Mouse (Mus musculus) left cerebral cortex, adult 2 months (tissue): ENCODE data around the gene Mon1a. TPM values are rescaled to one million over a fixed set of nuclear protein-coding genes. Genes with fewer than 3 reads are reported as not detected.

Source experiments
- DNase-seq, 2 experiments: peaks; one replicate each; pipeline ENCODE4 v3.0.0; 2021 to 2022; ENCODE audit warnings: low spot score in 2 of 2, mixed read lengths in 1 of 2; ENCODE audit errors: extremely low spot score in 1 of 2
- H3K27ac ChIP-seq: fragments of 200-600 bp; 2 replicates; pipeline ENCODE4 v1.8.1; 2022
- H3K4me3 ChIP-seq: fragments of 200-600 bp; 2 replicates; pipeline ENCODE4 v1.8.1; 2022
- CTCF ChIP-seq: fragments of 200-600 bp; IDR thresholded peaks from 2 replicates; pipeline ENCODE4 v1.8.1; 2022; ENCODE audit warnings: antibody characterized with exemption, mild to moderate bottlenecking, moderate library complexity
- intact Hi-C: fragments of 180-260 bp; cut with DNase I; formaldehyde crosslinking; loops from one replicate; pipeline ENCODE4 v1.15.1; 2025
- total RNA-seq, 2 experiments: library from RNA; stranded (reverse); gene quantifications; 2 replicates each; pipeline ENCODE4 v1.2.3; 2021

Gene Mon1a
- total RNA-seq, 2 experiments from 2014 or later, result 24.3 to 26.7 TPM

DNA sequence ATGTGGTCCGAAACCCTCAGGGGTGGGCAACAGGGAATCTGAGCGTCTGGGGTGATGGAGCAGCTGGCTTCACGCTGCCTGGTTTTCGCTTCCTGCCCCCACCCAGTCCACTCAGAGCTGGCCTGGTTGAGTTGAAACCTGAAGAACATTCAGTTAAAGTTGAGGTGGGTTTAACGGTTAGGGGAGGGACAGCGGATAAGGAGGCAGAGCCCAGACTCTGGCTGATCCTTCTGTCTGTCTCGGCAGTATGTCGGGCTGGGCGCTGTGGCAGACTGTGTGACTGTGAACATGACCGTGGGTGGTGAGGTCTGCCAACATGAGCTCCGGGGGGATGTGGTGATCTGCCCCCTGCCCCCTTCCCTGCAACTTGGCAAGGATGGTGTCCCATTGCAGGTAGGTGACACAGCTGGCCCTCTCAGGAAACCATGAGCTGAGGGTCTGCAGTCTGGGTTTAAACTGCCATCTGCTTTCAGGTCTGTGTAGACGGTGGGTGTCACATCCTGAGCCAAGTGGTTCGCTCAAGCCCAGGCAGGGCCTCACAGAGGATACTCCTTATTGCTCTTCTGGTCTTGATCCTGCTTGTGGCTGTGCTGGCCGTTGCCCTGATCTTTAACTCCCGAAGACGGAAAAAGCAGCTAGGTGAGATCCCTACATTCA lies 26.9 kb downstream of the Mon1a start:
- DNase-seq, result no peak
- Histone ChIP-seq H3K4me3 (no peak overlapping the region), H3K27ac (no peak overlapping the region)
- intact Hi-C loops, result no loop called here
- TF ChIP-seq CTCF, result no peak

DNA sequence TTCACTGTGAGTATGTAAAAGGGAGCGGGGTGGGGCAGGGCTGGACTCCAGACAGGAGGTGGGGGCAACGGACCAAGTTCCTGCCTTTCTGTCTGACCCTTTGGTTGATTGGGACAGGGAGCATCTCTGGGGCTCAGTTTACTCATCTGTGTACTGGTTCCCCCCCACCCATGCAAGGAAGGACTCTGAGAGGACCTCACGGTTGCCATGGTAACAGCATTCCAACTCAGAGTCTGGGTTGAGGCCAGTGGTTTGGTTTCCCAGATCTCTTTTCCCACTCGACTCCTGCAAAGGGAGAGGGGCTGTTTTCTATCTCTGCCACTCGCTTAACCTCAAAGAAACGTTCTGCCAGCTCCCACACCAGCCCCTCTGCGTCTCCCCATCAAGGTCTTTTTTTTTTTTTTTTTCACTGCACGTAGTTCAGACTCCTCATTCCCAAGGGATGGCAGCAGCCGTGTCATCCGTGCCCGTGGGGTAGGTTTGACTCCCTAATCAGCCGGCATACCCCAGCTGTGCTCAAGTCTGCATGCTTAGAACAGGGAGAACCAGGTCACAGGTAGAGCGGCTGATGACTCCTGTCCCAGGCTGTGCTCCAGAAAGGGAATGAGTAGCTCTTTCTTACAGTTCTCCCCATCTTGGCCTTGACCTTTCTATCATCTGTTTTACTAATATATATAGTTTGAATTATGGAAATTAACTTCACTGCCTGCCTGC lies 30.1 kb downstream of the Mon1a start:
- DNase-seq, result no peak
- Histone ChIP-seq H3K27ac (no peak overlapping the region), H3K4me3 (no peak overlapping the region)
- intact Hi-C loops, result no loop called here
- TF ChIP-seq CTCF, result no peak

DNA sequence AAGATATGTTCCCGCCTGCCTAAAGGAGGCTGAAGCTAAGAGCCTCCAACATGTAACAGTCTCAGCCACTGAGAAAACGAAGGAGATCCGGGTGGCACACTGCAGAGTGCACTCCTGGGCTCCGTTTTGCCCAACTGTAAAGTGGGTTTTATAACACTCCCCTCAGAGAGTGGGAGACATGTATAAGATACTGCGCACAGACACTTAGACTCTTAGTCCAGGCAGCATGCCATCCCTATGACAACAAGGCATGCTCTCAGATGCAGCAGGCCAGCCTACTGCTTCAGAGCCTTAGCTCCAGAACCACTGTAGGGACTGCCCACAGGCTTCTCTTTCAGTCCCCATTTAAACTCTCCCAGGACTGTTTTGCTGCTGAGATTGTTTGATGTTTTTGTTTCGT lies 30.9 kb downstream of the Mon1a start:
- intact Hi-C loops, result no loop called here
- DNase-seq, result no peak
- Histone ChIP-seq H3K27ac (peak overlapping the region; percentile 47; the same call in 1 of the 2 replicates), H3K4me3 (no peak overlapping the region)
- no peak for TF ChIP-seq CTCF

DNA sequence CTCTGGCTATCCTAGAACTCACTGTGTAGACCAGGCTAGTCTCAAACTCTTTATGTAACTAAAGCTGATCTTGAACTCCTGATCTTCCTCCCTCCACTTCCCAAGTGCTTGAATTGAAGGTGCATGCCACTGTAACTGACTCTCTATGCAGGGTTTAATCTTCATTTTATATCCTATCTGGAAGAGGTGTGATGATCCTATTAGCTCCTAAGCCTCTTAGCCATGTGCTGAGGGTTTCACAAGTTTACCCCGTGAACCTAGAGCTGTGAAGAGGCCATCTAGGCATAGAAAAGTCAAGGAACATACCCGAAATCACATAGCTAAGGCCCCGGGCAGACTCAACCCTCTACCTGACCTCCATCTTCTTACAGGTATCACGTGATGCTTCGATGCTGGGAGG lies 31.5 kb downstream of the Mon1a start:
- Histone ChIP-seq H3K4me3 (no peak overlapping the region), H3K27ac (peak overlapping the region; percentile 40; the same call in 1 of the 2 replicates)
- TF ChIP-seq CTCF, result no peak
- DNase-seq, result no peak
- intact Hi-C loops, result no loop called here

DNA sequence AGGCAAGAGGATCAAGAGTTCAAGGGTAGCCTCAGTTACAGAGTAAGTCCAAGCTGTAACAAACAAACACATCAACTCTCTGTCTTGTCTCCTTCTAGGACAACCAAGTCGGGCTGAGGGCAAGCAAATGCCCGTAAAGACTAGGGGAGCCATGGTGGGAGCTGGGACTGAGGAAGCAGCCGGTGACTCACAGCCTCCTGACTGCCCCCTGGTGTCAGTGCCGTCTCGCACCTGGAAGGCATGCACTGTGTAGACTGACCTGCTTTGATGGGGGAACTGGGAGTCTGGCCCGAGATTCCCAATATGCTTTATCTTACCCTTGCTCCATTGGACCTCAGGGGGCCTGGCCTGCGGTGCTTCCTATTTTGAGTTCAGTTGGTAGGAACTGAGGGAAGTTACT lies 35.1 kb downstream of the Mon1a start:
- H3K27ac ChIP-seq, result no peak overlapping the region
- DNase-seq, result no peak
- no peak overlapping the region for H3K4me3 ChIP-seq
- intact Hi-C loops, result no loop called here
- peak; percentile 38 for TF ChIP-seq CTCF

DNA sequence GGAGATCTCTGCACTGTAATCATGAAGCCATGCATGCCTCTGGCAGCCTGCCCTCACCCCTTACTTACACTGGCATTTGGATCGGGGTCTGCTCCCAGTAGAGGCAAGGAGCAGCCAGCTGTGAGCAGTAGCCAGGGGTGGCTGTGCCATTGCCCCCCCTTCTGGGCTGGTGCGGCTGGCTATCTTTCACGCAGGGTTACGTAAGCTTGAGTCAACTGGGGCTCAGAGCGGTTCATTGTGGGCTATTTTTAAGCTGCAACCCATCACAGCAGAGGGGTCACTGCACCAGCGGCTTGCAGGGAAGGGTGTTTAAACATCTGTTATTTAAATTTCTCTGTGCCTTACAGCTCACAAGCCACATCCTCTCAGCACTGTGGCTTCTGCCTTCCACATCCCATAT lies 36.0 kb downstream of the Mon1a start:
- H3K4me3 ChIP-seq, result no peak overlapping the region
- intact Hi-C loops, result no loop called here
- no peak overlapping the region; the same call in 1 of the 2 replicates for H3K27ac ChIP-seq
- DNase-seq, result no peak
- no peak for TF ChIP-seq CTCF

DNA sequence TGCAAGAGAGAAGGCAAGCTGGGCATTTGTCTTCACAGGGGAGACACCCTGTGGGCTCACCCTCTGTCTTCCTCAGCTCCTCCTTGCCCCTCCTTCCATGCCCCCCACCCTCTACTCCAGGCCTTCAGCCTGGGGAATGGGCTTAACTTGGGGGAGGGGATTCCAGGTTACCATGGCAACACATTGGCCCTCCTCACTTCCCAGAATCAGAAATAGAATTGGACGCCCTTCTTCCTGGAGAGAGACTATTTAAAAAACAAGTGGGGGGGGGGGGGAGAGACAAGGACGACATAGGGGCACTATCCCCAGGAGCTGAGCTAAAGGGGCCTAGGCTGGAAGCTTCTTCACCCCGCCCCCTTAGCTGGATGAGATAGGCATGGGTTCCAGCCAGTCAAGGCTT lies 37.3 kb downstream of the Mon1a start:
- Histone ChIP-seq H3K4me3 (no peak overlapping the region), H3K27ac (no peak overlapping the region)
- DNase-seq, result no peak
- intact Hi-C loops, result no loop called here
- TF ChIP-seq CTCF, result no peak

DNA sequence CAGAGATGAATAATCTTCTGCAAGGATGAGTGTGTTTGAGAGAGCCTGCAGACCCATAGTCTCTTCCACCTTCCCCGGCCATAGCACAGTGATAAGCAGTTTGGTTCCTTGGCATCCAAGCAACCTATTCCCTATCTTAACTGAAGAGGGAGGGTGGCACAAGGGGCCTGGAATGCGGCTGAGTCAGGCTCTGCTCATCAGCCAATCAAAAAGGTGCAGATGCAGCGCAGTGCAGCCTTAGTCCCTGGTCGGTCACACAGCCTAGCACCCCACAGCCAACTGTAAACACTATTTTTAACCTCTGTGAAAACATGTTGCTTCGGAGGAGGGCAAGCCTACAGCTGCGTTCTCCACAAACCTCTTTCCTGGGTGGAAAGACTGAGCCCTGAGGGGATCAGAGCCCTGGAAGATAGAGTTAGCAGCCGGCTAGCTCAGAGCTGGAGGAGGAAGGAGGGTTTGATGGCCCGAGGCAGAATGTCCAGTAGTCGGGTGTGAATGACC lies 39.0 kb downstream of the Mon1a start:
- DNase-seq, result no peak
- intact Hi-C loops, result no loop called here
- Histone ChIP-seq H3K27ac (no peak overlapping the region; the same call in 1 of the 2 replicates), H3K4me3 (no peak overlapping the region)
- TF ChIP-seq CTCF, result no peak; the same call in 1 of the 2 replicates

DNA sequence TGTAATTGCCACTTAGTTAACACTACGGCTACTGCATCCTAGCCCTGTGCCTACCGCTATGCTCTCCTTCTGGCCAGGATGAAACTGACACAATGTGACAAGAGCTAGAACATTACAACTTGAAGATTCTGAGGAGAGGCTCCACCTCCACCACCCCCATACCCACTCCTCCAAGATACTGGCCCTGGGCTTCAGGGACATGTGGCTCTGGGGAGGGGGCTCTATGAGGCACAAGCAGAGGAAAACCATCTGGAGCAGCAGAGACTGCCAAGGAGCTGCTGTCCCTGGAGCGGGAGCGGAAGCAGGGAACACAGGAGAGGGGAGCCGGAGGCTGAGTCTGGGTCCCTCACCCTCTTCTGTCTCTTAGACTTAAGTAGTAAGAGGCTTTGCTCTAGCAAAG lies 39.8 kb downstream of the Mon1a start:
- no peak overlapping the region for H3K4me3 ChIP-seq
- no peak for DNase-seq
- TF ChIP-seq CTCF, result no peak
- H3K27ac ChIP-seq, result no peak overlapping the region
- intact Hi-C loops, result no loop called here

DNA sequence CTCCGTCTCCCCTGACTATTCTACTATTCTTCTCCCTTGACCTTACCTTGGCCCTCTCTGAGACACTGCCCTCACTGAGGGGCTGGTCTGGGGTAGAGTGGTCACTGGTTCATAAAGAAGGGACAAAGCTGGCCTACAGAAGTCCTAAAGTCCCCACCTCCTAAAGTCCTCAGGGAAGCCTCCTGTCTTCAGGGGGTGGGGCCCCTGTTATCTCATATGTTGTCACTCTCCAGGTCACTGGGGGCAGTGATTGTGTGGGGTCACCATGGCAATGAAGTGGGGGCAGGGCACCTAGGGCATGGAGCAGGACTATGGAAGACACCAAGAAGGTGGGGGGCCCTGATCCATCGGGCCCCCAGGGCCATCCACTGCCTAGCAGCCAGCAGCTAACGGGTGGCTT lies 40.2 kb downstream of the Mon1a start, which contains the start of gene Actl11:
Gene Actl11 (plus strand): TSS at position 301 of the 400 bp plus-strand sequence.
- intact Hi-C loops, result no loop called here
- Histone ChIP-seq H3K4me3 (no peak within 1 kb of the TSS), H3K27ac (no peak within 1 kb of the TSS; the same call in 1 of the 2 replicates)
- DNase-seq, result no peak
- no peak for TF ChIP-seq CTCF

DNA sequence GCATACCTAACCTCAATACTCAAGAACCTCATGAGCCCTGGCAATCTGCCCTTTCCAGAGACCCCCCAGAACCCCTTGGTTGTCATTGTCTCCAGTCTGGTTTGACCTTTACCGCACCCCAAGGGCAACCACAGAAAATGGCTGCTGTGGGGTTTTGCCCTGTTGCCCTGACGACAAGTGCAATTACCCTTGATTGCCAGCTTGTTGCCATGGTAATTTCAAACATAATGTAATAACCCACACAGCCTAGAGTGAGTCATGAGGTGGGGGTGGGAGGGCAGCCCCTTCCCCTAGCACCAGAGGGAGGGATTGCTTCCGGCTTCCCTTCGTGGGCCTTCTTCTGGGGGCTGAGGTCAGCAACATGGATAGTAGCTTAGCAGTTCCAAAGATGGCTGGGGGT lies 44.3 kb downstream of the Mon1a start:
- no peak overlapping the region for H3K27ac ChIP-seq
- TF ChIP-seq CTCF, result no peak
- no peak overlapping the region for H3K4me3 ChIP-seq
- no peak for DNase-seq
- intact Hi-C loops, result no loop called here

DNA sequence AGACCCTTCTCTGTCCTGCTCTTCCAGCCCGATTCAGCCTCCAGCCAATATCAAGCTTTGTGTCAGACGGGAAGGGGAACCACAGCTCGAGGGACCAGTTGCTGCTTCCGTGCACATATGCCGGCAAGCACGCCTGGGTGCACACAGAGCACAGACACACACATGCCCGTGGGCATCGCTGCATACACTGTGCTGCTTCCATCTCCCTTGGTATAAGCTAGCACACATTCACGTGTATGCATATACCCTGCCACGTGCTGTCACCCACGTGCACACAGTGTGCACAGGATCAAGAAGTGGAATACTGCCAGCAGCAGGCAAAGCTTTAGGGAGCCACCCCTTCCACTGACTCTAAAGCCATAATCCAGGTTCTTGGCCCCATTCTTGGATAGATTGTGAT lies 46.2 kb downstream of the Mon1a start:
- Histone ChIP-seq H3K4me3 (no peak overlapping the region), H3K27ac (peak overlapping the region; percentile 2)
- intact Hi-C loops, result no loop called here
- DNase-seq, result no peak
- no peak for TF ChIP-seq CTCF
